Mouse (Mus musculus) liver, embryonic 14.5 days (tissue): ENCODE measurements around the gene Gm44579.

Experiments
- CTCF ChIP-seq: IDR thresholded peaks from 2 replicates; pipeline ENCODE4 v1.5.1; 2016; ENCODE audit warnings: antibody characterized with exemption, low read depth, control low read depth
- EP300 ChIP-seq: IDR thresholded peaks from 2 replicates; pipeline ENCODE4 v1.6.1; 2016; ENCODE audit warnings: antibody characterized with exemption, low read depth

GRCm38 (mm10) chr15:98226096-98226495 is 5.3 kb upstream of the Gm44579 start:
- TF ChIP-seq CTCF = no peak
- no peak for TF ChIP-seq EP300
